Mouse (Mus musculus) liver, postnatal 0 days (tissue): ENCODE data around the gene Cwc22.

Experiments
- CTCF ChIP-seq: sonication (generic); IDR thresholded peaks from 2 replicates; pipeline ENCODE4 v1.5.1; 2016; ENCODE audit warnings: antibody characterized with exemption, low read depth
- EP300 ChIP-seq: IDR thresholded peaks from 2 replicates; pipeline ENCODE4 v1.6.1; 2016; ENCODE audit warnings: antibody characterized with exemption, low read depth, mild to moderate bottlenecking

DNA sequence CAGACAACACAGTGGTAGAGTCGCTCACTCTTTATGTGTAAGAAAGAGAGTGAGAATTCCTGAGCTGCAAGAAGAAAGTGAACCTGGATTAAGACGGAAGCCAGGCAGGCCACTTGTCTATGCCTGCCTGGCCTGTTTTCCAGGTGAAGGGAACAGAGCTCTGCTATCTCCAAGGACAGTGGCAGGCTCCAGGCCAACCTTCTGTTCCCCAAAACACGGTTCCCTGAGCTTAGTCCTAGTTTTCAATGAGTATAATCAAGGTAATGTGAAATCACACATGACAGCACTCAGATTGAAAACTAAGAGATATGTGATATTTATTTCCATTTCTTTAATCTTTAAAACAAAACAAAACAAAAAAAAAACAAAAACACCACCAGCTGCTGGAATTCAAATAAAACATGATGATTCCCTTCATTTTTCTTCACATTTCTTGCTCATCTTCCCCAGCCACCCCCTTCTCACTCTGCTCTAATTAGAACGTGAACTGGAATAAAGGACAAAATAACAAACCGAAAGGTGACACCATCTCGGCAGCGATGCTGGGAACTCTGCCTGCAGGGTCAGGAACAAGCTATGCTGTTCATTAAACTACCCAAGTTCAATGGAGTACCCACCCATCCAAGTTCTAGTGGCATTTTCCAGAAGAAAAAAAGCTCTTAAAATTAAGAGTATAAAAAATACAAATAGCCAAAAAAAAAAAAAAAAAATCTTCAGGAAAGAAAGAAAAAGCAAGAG is 20.8 kb downstream of the Cwc22 start:
- no peak for TF ChIP-seq CTCF
- no peak for TF ChIP-seq EP300
